Mouse (Mus musculus) MEL (cell line): ENCODE data around the gene Ctnnd2. TPM values are rescaled to one million over a fixed set of nuclear protein-coding genes. Genes with fewer than 3 reads are reported as not detected.

Experiments used
- DNase-seq: peaks from one replicate; pipeline ENCODE4 v3.0.0; 2011; ENCODE audit warnings: low read depth, low spot score
- H3K27ac ChIP-seq: 2 replicates; pipeline ENCODE4 v1.5.1; 2012; ENCODE audit warnings: low read depth, mild to moderate bottlenecking, control low read depth, low read length, moderate library complexity; ENCODE audit not compliant: control insufficient read depth
- H3K27me3 ChIP-seq, 2 experiments: fragments of 150-350 bp in 1 of 2; sonication (generic) in 1 of 2; 2 replicates each; pipeline ENCODE4 v1.6.1; 2012; ENCODE audit warnings: low read length in 2 of 2, mild to moderate bottlenecking in 2 of 2, improper control_type of control experiment in 1 of 2, moderate library complexity in 1 of 2; ENCODE audit not compliant: insufficient read depth in 2 of 2, control insufficient read depth in 1 of 2
- H3K36me3 ChIP-seq, 2 experiments: 2 replicates each; pipeline ENCODE4 v1.6.1; 2012 to 2014; ENCODE audit warnings: low read length in 2 of 2, improper control_type of control experiment in 1 of 2, inconsistent platforms in 1 of 2, mild to moderate bottlenecking in 1 of 2; ENCODE audit not compliant: insufficient read depth in 2 of 2, control insufficient read depth in 1 of 2
- H3K4me1 ChIP-seq, 2 experiments: fragments of 150-350 bp in 1 of 2; sonication (generic) in 1 of 2; 2 replicates each; pipeline ENCODE4 v1.6.1; 2012; ENCODE audit warnings: low read length in 2 of 2, improper control_type of control experiment in 1 of 2, mild to moderate bottlenecking in 1 of 2; ENCODE audit not compliant: insufficient read depth in 2 of 2, control insufficient read depth in 1 of 2
- H3K4me3 ChIP-seq, 2 experiments: fragments of 150-350 bp in 1 of 2; sonication (generic) in 1 of 2; 2 replicates each; pipeline ENCODE4 v1.5.1; 2012; ENCODE audit warnings: low read depth in 2 of 2, low read length in 2 of 2, mild to moderate bottlenecking in 2 of 2, moderate library complexity in 2 of 2, control low read depth in 1 of 2, improper control_type of control experiment in 1 of 2; ENCODE audit not compliant: control insufficient read depth in 1 of 2, insufficient read depth in 1 of 2
- H3K79me2 ChIP-seq: 2 replicates; pipeline ENCODE4 v1.6.1; 2012; ENCODE audit warnings: mild to moderate bottlenecking, low read length, moderate library complexity; ENCODE audit not compliant: control insufficient read depth, poor library complexity, insufficient read depth
- H3K9ac ChIP-seq: 2 replicates; pipeline ENCODE4 v1.6.1; 2012; ENCODE audit warnings: low read depth, mild to moderate bottlenecking, control low read depth, low read length, moderate library complexity; ENCODE audit not compliant: control insufficient read depth, poor library complexity, severe bottlenecking
- H3K9me3 ChIP-seq: fragments of 150-350 bp; sonication (generic); replicated peaks from 2 replicates; pipeline ENCODE4 v1.6.1; 2012; ENCODE audit warnings: mild to moderate bottlenecking, low read length, improper control_type of control experiment, moderate library complexity; ENCODE audit not compliant: insufficient read depth
- CHD2 ChIP-seq: IDR thresholded peaks from 2 replicates; pipeline ENCODE4 v1.6.1; 2011; ENCODE audit warnings: low read length, improper control_type of control experiment
- ELF1 ChIP-seq: IDR thresholded peaks from 2 replicates; pipeline ENCODE4 v1.6.1; 2014; ENCODE audit warnings: low read depth, mild to moderate bottlenecking, inconsistent platforms, low read length, improper control_type of control experiment, moderate library complexity
- ETS1 ChIP-seq: IDR thresholded peaks from 2 replicates; pipeline ENCODE4 v1.6.1; 2012; ENCODE audit warnings: low read depth, mild to moderate bottlenecking, inconsistent platforms, low read length, improper control_type of control experiment, moderate library complexity
- KAT2A ChIP-seq: conservative IDR thresholded peaks from 2 replicates; pipeline ENCODE4 v1.6.1; 2012; ENCODE audit warnings: low read depth, low read length, improper control_type of control experiment, inconsistent platforms
- MEF2A ChIP-seq: IDR thresholded peaks from 2 replicates; pipeline ENCODE4 v1.6.1; 2014; ENCODE audit warnings: low read depth, mild to moderate bottlenecking, inconsistent platforms, low read length, improper control_type of control experiment; ENCODE audit not compliant: poor library complexity, insufficient replicate concordance, severe bottlenecking; ENCODE audit errors: extremely low read depth
- MYB ChIP-seq: IDR thresholded peaks from 2 replicates; pipeline ENCODE4 v1.6.1; 2011; ENCODE audit warnings: mild to moderate bottlenecking, low read depth, low read length, improper control_type of control experiment
- MYC ChIP-seq: IDR thresholded peaks from 2 replicates; pipeline ENCODE4 v1.6.1; 2011; ENCODE audit warnings: low read depth, mild to moderate bottlenecking, low read length, improper control_type of control experiment, moderate library complexity
- NRF1 ChIP-seq: IDR thresholded peaks from 2 replicates; pipeline ENCODE4 v1.6.1; 2014; ENCODE audit warnings: low read depth, mild to moderate bottlenecking, inconsistent platforms, low read length, improper control_type of control experiment, moderate library complexity; ENCODE audit not compliant: poor library complexity, insufficient read depth, severe bottlenecking
- POLR2A ChIP-seq, 2 experiments: IDR thresholded peaks; 2 replicates each; pipeline ENCODE4 v1.6.1; 2011 to 2012; ENCODE audit warnings: low read length in 2 of 2, mild to moderate bottlenecking in 2 of 2, control low read depth in 1 of 2, improper control_type of control experiment in 1 of 2, low read depth in 1 of 2, moderate library complexity in 1 of 2; ENCODE audit not compliant: control insufficient read depth in 1 of 2, insufficient read depth in 1 of 2, poor library complexity in 1 of 2
- RAD21 ChIP-seq: IDR thresholded peaks from 2 replicates; pipeline ENCODE4 v1.6.1; 2011; ENCODE audit warnings: mild to moderate bottlenecking, low read depth, low read length, improper control_type of control experiment
- RCOR1 ChIP-seq: IDR thresholded peaks from 2 replicates; pipeline ENCODE4 v1.6.1; 2012; ENCODE audit warnings: low read depth, mild to moderate bottlenecking, inconsistent platforms, low read length, improper control_type of control experiment
- SMC3 ChIP-seq: IDR thresholded peaks from 2 replicates; pipeline ENCODE4 v1.6.1; 2011; ENCODE audit warnings: low read depth, low read length, improper control_type of control experiment
- USF1 ChIP-seq: IDR thresholded peaks from 2 replicates; pipeline ENCODE4 v1.6.1; 2014; ENCODE audit warnings: low read depth, mild to moderate bottlenecking, inconsistent platforms, low read length, improper control_type of control experiment, moderate library complexity
- ZC3H11A ChIP-seq: IDR thresholded peaks from 2 replicates; pipeline ENCODE4 v1.6.1; 2012; ENCODE audit warnings: low read depth, mild to moderate bottlenecking, inconsistent platforms, low read length, improper control_type of control experiment
- ZNF384 ChIP-seq: IDR thresholded peaks from 2 replicates; pipeline ENCODE4 v1.6.1; 2012; ENCODE audit warnings: low read depth, mild to moderate bottlenecking, inconsistent platforms, low read length, improper control_type of control experiment
- polyA plus RNA-seq, 2 experiments: library from polyadenylated mRNA; stranded (reverse) in 1 of 2; unstranded in 1 of 2; fragments of >175 nt in 1 of 2; fragments of >200 nt in 1 of 2; gene quantifications; 2 replicates each; pipeline versions ENCODE4 v1.2.1 to v1.2.4; 2012; ENCODE audit warnings: low replicate concordance in 2 of 2, low read depth in 1 of 2; ENCODE audit not compliant: insufficient read length in 2 of 2, insufficient read depth in 1 of 2, missing spikeins in 1 of 2
- total RNA-seq: library from RNA; depleted of rRNA; stranded (reverse); fragments of 300-350 nt; gene quantifications from 2 replicates; pipeline ENCODE4 v1.2.3, GENCODE M21; 2012

Ctnnd2 gene
- total and polyA plus RNA-seq, 3 experiments: 0.03 TPM; not detected in 2

GRCm38 (mm10) chr15:30278610-30279009, 106.2 kb downstream of the Ctnnd2 start:
- no peak for DNase-seq
- Histone ChIP-seq H3K4me3 (no peak overlapping the region), H3K79me2 (no peaks in the 10 kb centered on the region), H3K4me1 (no peaks in the 10 kb centered on the region), H3K27ac (no peak overlapping the region), H3K27me3 (no peaks in the 10 kb centered on the region)
- TF ChIP-seq SMC3 (no peak), RAD21 (no peak), NRF1 (no peak), KAT2A (no peak), MEF2A (no peak), ZC3H11A (no peak)
- TF ChIP-seq, all 39 proteins: peak for 0
- H3K9me3 ChIP-seq: no peaks in the 10 kb centered on the region
- H3K36me3 ChIP-seq: no peaks in the 10 kb centered on the region
- H3K9ac ChIP-seq: no peak overlapping the region

DNA sequence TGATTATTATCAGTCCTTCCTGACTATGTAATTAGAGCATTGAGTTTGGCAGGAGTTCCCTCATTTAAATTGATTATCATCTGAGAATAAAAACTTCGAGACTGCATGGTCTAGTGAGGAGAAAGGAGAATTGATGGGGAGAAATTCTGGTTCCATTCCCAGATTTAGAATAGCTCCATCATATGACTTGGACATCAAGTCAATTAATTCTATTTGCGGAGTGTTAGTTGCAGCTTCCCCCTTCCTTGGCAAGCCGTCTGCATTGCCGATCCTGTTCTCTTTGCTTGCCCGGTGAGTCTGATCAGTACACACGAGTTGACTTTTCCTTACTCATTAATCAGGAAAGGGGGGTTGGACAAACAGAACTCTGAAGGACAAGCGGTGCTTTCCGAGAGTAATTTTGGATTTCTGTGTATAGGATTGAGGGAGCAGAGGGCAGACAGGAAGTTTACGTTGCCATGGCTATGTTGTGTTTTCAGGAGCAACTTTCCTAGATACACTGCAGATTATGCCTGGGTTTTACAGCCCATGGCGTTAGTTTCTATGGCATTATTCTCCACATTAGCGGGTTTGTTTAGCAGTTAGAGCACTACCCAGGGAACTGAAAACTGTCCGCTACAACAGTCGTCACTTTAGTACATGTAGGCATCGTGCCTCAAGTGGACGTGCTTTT, 113.3 kb downstream of the Ctnnd2 start:
- no peaks in the 10 kb centered on the region for H3K36me3 ChIP-seq
- no peak overlapping the region for H3K27ac ChIP-seq
- DNase-seq: no peak
- no peak overlapping the region for H3K9ac ChIP-seq
- H3K4me3 ChIP-seq: no peak overlapping the region
- H3K79me2 ChIP-seq: no peaks in the 10 kb centered on the region
- no peaks in the 10 kb centered on the region for H3K9me3 ChIP-seq
- no peaks in the 10 kb centered on the region; a peak in 1 of 4 replicates for H3K27me3 ChIP-seq
- TF ChIP-seq ELF1: no peak
- no peak for TF ChIP-seq RCOR1
- no peak for TF ChIP-seq CHD2
- no peak for TF ChIP-seq MYC
- no peak for TF ChIP-seq USF1
- TF ChIP-seq ZNF384: no peak
- TF ChIP-seq ETS1: no peak
- TF ChIP-seq POLR2A (IDR thresholded peaks at IDR 0.05; ENCODE audit: control insufficient read depth in 1 of 2, insufficient read depth in 1 of 2, low read depth in 1 of 2, low read length in 2 of 2, poor library complexity in 1 of 2): no peak
- no peak for TF ChIP-seq MYB
- H3K4me1 ChIP-seq: no peaks in the 10 kb centered on the region
